Mouse (Mus musculus) cerebellum, postnatal 10 days (tissue): ENCODE measurements around the gene Kif5a.
A peak's percentile ranks its signal among the peaks of the same experiment; 100 is the strongest.
"Not testable (repeated sequence)": the region's sequence is repeated elsewhere in the genome, so short reads cannot be mapped to it uniquely, and the experiment has no call there.

Experiments used
- DNase-seq, 2 experiments: peaks; one replicate each; pipeline ENCODE4 v3.0.0; 2021; ENCODE audit warnings: mixed read lengths in 2 of 2

Kif5a gene

DNA sequence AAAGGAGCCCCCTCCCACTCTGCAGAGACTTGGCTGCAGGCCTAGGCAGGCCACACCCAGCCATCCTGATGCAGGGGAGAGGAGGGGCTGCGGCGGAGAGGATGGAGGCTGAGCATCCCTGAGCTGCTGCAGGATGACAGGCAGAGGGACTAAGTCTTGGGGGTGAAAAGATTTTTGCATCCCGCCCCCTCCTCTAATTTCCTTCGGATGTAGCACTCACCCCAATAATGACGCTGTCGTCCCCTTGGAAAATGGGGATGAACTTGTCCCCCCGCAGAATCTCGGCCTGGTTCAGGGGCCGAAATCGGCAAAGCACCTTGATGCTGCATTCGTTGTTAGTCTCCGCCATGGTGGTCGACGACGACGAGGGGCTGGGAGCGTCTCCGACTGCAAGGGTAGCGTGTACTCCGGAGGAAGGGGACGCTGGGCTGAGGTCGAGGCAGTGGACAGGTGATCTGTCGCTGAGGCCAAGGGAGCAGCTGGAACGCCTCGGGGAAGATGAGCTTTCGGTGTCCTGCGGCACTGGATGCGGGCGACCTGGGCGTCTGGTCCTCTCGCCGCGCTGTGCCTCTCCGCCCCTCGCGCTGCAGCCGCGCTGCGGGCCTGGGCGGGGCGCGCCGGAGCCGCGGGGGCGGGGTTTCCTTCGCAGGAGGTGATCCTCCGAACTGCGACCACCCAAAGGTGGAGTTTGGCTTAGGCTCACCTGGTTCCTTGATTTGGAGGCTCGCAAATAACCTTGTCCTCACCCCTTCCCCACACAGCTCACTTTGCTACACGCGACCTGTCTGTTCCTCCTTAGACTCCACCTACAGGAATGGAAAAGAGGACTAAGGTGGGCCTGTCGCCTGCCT, at the start of gene Kif5a:
Gene Kif5a (minus strand): TSS at position 801 of the 851 bp plus-strand sequence.
- DNase-seq = peak; percentile 89 to 91

GRCm38 (mm10) chr10:127312858-127313257, 49.7 kb upstream of the Kif5a start:
- DNase-seq = no peak

DNA sequence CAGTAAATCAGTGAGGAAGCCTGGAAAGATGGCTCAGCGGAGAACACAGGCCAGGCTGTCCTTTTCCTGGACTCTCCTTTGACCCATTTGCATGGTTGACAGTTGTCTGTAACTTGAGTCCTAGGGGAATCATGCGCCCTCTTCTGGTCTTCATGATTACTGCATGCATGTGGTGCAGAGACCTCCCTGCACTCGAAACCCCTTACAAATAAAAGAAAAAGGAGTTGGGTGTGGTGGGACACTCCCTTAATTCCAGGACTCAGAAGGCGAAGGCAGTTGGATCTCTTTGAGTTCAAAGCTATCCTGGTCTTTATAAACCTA, 49.2 kb upstream of the Kif5a start:
- peak; percentile 93 for DNase-seq

DNA sequence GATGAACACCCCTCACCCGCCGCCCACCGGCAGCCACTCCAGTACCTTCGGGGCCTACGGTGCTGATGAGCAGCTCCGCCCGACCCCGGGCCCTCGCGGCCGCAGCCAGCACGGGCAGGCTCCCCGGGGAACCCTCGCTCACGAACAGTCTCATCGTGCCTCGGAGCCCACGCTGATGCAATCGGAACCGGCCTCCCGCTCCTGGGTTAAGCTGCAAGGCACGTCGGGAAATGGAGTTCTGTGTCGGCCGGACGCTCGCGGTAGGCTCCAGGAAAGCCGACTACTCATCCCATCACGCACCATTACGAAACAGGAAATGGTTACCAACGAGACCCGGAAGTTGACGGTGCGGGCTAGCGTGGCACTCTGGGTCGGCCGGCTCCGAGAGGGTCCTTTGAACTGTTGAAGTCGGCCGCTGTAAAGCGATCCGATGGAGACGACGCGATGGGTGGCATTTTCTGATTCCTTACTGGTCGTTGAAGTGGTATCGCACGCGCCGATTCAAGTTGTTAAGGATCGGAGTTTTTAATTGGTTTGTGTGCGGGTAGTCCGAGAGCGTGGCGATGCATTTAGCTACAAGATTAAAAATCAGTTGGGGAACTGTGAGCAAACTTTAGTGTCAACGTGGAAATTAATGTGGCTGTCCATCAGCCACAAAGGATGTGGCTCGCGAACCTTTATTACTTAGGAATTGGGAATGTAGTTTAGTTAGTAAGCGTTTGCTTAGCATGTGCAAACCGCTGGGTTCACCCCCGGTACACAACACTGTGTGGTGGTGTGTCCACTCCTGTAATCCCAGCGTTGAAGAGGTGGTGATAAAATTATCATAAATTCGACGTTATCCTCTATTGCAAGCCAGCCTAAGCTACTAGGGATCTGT, 48.6 kb upstream of the Kif5a start, which contains the start of gene Mars:
Gene Mars (minus strand): TSS at position 311 of the 880 bp plus-strand sequence.
- DNase-seq = peak; percentile 93 to 95

GRCm38 (mm10) chr10:127310523-127311475, 47.7 kb upstream of the Kif5a start:
- DNase-seq = peak in 1 of 2 experiments; percentile 60

- not testable (repeated sequence) for DNase-seq
These were observed 46.0 kb upstream of the Kif5a start for GRCm38 (mm10) chr10:127309167-127309566.

GRCm38 (mm10) chr10:127303136-127303535, 40.0 kb upstream of the Kif5a start:
- DNase-seq = no peak

- no peak for DNase-seq
These were observed 37.2 kb upstream of the Kif5a start for GRCm38 (mm10) chr10:127300361-127300760.

- no peak for DNase-seq
These were observed 34.1 kb upstream of the Kif5a start for GRCm38 (mm10) chr10:127297015-127297871.

DNA sequence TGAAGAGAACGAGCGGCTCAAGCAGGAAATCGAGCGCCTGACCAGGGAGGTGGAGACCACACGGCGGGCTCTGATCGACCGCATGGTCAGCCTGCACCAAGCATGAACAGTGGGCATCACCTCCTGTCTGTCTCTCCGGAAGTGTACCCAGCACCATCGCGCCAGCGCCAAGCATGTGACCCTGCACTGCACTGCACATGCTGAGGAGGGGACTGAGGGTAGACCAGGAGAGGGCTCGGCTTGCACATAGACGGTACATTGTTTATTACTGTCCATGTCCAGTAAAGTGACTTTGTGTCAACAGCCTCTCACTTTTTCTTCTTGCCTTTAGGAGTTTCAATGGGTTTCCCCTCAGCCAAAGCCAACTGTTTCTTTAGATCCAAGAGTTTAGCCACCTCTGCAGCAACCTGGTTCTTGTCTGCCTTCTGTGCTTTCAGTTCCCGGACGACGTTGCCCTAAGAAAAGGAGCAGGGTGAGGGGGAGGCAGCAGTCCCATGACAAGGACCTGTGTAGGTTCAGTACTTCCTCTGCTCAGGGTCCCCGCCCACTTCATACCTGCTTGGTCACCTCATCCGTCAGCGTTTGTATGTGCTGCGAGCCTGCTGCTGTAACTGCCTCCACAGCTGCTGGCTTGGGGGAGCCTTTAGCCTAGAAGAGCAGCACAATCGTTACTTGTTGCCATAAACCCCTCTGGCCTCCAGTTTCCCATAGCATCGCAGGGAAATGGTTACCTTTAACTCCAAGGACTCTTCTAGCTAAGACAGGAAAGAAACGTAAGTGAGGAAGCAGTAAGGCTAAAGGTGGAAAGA, 33.0 kb upstream of the Kif5a start:
- DNase-seq = no peak

DNA sequence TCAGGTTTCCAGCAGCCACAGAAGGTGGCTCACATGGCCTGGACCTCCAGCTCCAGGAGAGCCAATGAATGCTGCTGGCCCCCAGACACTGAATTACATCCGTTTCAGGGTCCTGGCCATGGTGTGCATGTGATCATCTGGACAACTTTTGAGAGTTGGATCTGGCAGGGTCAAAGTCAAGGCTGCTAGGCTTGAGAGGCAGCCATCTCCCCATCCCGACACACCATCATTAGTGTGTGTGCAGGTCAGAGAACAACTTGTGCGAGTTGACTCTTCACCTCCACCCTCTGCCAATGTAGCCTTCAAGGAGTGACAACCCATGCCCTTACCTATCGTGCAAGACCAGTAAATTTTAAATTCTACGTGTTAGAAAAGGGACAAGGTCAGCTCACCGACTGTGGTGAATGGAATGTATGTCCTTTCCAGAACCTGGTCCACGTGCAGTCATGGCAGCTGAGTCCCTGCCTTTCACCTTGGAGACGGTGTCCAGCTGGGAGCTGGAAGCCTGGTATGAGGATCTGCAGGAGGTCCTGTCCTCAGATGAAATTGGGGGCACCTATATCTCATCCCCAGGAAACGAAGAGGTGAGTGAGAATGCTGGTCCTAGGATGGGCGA, 31.9 kb upstream of the Kif5a start:
- DNase-seq = no peak

DNA sequence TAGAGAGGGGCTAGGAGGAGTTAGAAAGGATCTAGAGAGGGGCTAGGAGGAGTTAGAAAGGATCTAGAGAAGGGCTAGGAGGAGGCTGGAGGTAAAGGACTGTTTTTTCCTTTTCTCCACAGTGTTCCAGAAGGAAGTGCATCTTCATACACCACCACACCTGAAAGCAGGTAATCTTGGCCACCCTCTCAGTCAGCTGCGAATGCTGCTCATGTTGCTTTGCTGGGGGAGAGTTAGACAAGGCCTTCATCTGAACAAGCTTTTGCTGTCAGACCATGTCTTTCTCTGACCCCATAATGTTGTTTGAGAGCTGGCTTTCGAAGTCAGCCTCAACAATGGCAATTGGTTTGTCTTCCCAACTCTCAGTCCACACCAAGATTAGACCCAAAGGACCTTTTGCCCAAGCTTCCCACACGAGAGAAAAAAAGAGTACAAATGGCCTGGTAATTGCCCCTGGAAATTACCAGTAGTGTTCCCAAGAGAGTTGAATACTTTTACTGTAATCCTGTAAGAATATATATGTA, 30.5 kb upstream of the Kif5a start:
- DNase-seq = no peak

DNA sequence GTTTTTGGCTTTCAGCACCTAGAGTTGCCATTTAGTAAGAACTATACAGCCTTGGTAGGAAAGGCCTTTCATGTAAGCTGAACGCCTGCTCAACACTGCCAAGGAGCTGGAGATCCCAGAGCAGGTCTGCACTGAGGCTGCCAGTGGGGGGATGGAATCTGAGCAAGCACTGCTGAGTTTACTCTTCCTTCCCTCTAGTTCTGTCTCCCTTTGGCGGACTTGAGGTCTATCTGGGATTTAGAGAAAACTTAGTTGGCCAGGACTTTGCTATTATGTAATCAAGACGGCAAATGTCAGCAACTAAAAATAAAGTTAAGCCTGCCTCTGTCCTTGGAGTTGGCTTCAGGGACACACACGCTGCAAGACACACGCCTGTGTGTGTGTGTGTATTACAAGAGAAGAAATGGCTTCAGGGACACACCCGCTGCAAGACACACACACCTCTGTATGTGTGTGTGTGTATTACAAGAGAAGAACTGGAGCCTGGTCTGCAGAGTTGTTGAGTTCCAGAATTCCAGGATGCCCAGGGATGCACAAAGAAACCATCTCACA, 29.9 kb upstream of the Kif5a start:
- DNase-seq = no peak

- DNase-seq = no peak
These were observed 28.9 kb upstream of the Kif5a start for GRCm38 (mm10) chr10:127291881-127292638.

GRCm38 (mm10) chr10:127290930-127291880, 28.1 kb upstream of the Kif5a start:
- DNase-seq = peak in 1 of 2 experiments; percentile 63

DNA sequence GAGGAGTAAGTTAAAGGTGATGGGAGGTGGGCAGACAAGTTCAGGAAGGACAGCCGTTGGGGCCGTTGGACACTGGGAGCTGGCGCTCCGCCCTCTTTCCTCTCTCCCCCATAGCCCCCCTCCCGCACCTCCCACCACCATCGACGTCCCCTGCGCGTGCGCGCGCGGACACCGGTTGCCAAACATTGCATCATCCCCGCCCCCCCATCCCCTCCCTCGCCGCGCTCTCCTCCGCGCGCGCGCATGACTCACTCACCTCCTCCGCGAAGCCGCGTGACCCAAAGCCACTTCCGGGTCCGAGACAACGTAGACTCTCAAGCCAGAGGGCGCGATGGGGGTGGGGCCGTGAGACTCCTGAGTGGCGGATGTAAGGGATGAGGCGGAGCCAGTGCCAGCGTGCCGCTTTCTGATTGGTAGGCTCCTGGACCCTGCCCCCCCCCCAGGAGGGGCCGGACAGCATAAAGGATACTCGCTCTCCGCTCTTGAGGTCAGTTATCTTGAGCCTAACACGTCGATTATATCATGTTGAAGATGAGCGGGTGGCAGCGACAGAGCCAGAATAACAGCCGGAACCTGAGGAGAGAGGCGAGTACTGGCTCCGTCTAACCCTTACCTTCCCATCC, 27.3 kb upstream of the Kif5a start:
- DNase-seq = peak; percentile 100

DNA sequence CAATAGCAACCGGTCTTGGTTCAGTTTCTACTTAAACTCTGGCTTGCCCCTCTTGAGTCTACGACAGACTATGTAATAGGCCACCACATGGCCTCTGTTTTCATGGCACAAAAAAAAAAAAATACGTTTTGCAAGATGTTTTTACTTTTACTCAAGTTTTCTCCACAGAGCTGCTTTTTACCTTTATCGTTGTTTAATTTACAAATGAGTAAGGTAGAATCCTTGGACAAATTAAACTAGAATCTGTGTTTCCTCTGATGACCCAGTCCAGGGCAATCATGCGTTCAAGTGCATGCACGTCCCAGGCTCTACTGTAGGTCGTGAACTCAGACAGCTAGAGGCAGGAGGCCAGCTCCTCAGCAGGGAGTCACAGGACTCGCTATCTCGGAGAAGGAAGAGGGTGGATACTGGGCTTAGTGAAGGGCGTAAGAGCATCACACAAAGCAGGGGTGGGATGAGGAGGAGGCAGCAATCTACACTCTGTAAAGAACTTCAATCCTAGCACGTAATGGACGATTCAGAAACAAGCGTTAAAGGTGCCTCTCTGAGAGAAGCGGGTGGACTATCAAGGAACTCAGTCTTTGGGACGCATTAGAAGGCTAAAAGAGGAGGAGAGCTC, 26.5 kb upstream of the Kif5a start:
- DNase-seq = peak; percentile 97
